Mouse (Mus musculus) lung, embryonic 16.5 days (tissue): ENCODE data around the gene Prkacb. TPM values are rescaled to one million over a fixed set of nuclear protein-coding genes. Genes with fewer than 3 reads are reported as not detected.

Experiments
- ATAC-seq: fragments of 200-750 bp; cut with Nextera tagmentation; 2 replicates; pipeline ENCODE4 v1.8.0; 2017; ENCODE audit warnings: low read depth, mild to moderate bottlenecking, moderate library complexity
- H3K27ac ChIP-seq: fragments of 300-500 bp; sonication (generic); 2 replicates; pipeline ENCODE4 v1.5.1; 2014; ENCODE audit warnings: mild to moderate bottlenecking, control low read depth, low read length
- H3K27me3 ChIP-seq: fragments of 300-500 bp; sonication (generic); 2 replicates; pipeline ENCODE4 v1.6.1; 2014; ENCODE audit warnings: low read depth, low read length, mixed read lengths; ENCODE audit not compliant: control insufficient read depth, insufficient read depth
- H3K36me3 ChIP-seq: fragments of 300-500 bp; sonication (generic); 2 replicates; pipeline ENCODE4 v1.6.1; 2014; ENCODE audit warnings: low read length; ENCODE audit not compliant: control insufficient read depth, insufficient read depth
- H3K4me1 ChIP-seq: fragments of 300-500 bp; sonication (generic); replicated peaks from 2 replicates; pipeline ENCODE4 v1.6.1; 2014; ENCODE audit warnings: low read length, mixed read lengths; ENCODE audit not compliant: control insufficient read depth, insufficient read depth
- H3K4me2 ChIP-seq: fragments of 300-500 bp; sonication (generic); 2 replicates; pipeline ENCODE4 v1.6.1; 2014; ENCODE audit warnings: low read depth, low read length, control low read depth
- H3K4me3 ChIP-seq: fragments of 300-500 bp; sonication (generic); 2 replicates; pipeline ENCODE4 v1.5.1; 2014; ENCODE audit warnings: mild to moderate bottlenecking, low read length, control low read depth
- H3K9ac ChIP-seq: fragments of 300-500 bp; sonication (generic); 2 replicates; pipeline ENCODE4 v1.6.1; 2014; ENCODE audit warnings: low read length, control low read depth
- H3K9me3 ChIP-seq: fragments of 300-500 bp; sonication (generic); 2 replicates; pipeline ENCODE4 v1.6.1; 2016; ENCODE audit warnings: low read length; ENCODE audit not compliant: control insufficient read depth
- WGBS: fragments of 180-500 bp; shearing (Covaris S2); extraction: QIAGEN DNeasy Blood & Tissue Kit; methylation state at CpG from one replicate; pipeline ENCODE4 v1.1.7; 2014; 5-methylcytosine and 5-hydroxymethylcytosine counted together
- polyA plus RNA-seq: library from polyadenylated mRNA; unstranded; fragments of >200 nt; fragmentation: Nextera tagmentation; extraction: Ambion mirVana; gene quantifications from 2 replicates; pipeline ENCODE4 v1.2.1, GENCODE M21; 2015

Gene Prkacb
- 56.4 and 61.9 TPM in 2 replicates for polyA plus RNA-seq

GRCm38 (mm10) chr3:146812901-146813393 lies at the start of gene Prkacb:
Gene Prkacb (minus strand): TSS chr3:146812990.
- peak; percentile 98 for ATAC-seq
- peak within 1 kb of the TSS; percentile 89 for H3K9ac ChIP-seq
- H3K27me3 ChIP-seq, result no peaks in the 10 kb centered on the region
- H3K9me3 ChIP-seq, result no peaks in the 10 kb centered on the region
- peak within 1 kb of the TSS; percentile 95 for H3K27ac ChIP-seq
- peak within 1 kb of the TSS; percentile 80 for H3K4me3 ChIP-seq
- peak within 1 kb of the TSS; percentile 88 for H3K4me2 ChIP-seq
- WGBS, result 0% methylated on average over 38 of the region's 60 CpGs
- peaks cover 7% of the 10 kb centered on the region for H3K4me1 ChIP-seq
- no peaks in the 10 kb centered on the region for H3K36me3 ChIP-seq

- 72% methylated on average over 2 of the region's 2 CpGs for WGBS
- no peak overlapping the region for H3K27ac ChIP-seq
- H3K4me1 ChIP-seq, result no peaks in the 10 kb centered on the region
- H3K9ac ChIP-seq, result no peak overlapping the region
- H3K36me3 ChIP-seq, result no peaks in the 10 kb centered on the region
- H3K27me3 ChIP-seq, result no peaks in the 10 kb centered on the region
- no peaks in the 10 kb centered on the region for H3K9me3 ChIP-seq
- no peak overlapping the region for H3K4me3 ChIP-seq
- no peak overlapping the region for H3K4me2 ChIP-seq
- ATAC-seq, result no peak
Measured at GRCm38 (mm10) chr3:146860308-146860707, 47.5 kb upstream of the Prkacb start.

GRCm38 (mm10) chr3:146857373-146857772 lies 44.6 kb upstream of the Prkacb start:
- no peak overlapping the region for H3K4me2 ChIP-seq
- H3K36me3 ChIP-seq, result no peaks in the 10 kb centered on the region
- ATAC-seq, result no peak
- H3K4me1 ChIP-seq, result peaks cover 2% of the 10 kb centered on the region; the same call in 1 of the 2 replicates
- no peaks in the 10 kb centered on the region for H3K27me3 ChIP-seq
- H3K27ac ChIP-seq, result no peak overlapping the region
- no peak overlapping the region for H3K9ac ChIP-seq
- WGBS, result 87% methylated on average over 10 of the region's 10 CpGs
- no peaks in the 10 kb centered on the region for H3K9me3 ChIP-seq
- no peak overlapping the region for H3K4me3 ChIP-seq

GRCm38 (mm10) chr3:146854473-146855087 lies 41.8 kb upstream of the Prkacb start:
- H3K4me1 ChIP-seq, result peaks cover 2% of the 10 kb centered on the region; the same call in 1 of the 2 replicates
- no peaks in the 10 kb centered on the region for H3K27me3 ChIP-seq
- no peak overlapping the region for H3K4me3 ChIP-seq
- no peak overlapping the region for H3K9ac ChIP-seq
- 72% methylated on average over 7 of the region's 7 CpGs for WGBS
- no peaks in the 10 kb centered on the region for H3K36me3 ChIP-seq
- H3K27ac ChIP-seq, result no peak overlapping the region
- no peak overlapping the region for H3K4me2 ChIP-seq
- ATAC-seq, result no peak
- H3K9me3 ChIP-seq, result no peaks in the 10 kb centered on the region

GRCm38 (mm10) chr3:146851966-146852891 lies 39.4 kb upstream of the Prkacb start, which contains the start of gene Ttll7:
Gene Ttll7 (plus strand): TSS chr3:146852367.
- H3K27me3 ChIP-seq, result no peaks in the 10 kb centered on the region
- WGBS, result 1% methylated on average over 36 of the region's 36 CpGs
- peak; percentile 99 for ATAC-seq
- no peaks in the 10 kb centered on the region for H3K9me3 ChIP-seq
- peaks cover 2% of the 10 kb centered on the region; the same call in 1 of the 2 replicates for H3K4me1 ChIP-seq
- peak within 1 kb of the TSS; percentile 75 for H3K4me3 ChIP-seq
- peak within 1 kb of the TSS; percentile 81 for H3K9ac ChIP-seq
- no peaks in the 10 kb centered on the region for H3K36me3 ChIP-seq
- H3K4me2 ChIP-seq, result peak within 1 kb of the TSS; percentile 73
- H3K27ac ChIP-seq, result peak within 1 kb of the TSS; percentile 76

- Histone ChIP-seq H3K4me3 (no peak overlapping the region), H3K36me3 (no peaks in the 10 kb centered on the region), H3K4me2 (no peak overlapping the region), H3K9me3 (no peaks in the 10 kb centered on the region), H3K9ac (no peak overlapping the region), H3K27me3 (no peaks in the 10 kb centered on the region), H3K4me1 (peaks cover 2% of the 10 kb centered on the region; the same call in 1 of the 2 replicates), H3K27ac (no peak overlapping the region)
- WGBS, result 86% methylated on average over 7 of the region's 7 CpGs
- ATAC-seq, result no peak
Measured at GRCm38 (mm10) chr3:146849360-146849759, 36.6 kb upstream of the Prkacb start.

GRCm38 (mm10) chr3:146848112-146848511 lies 35.3 kb upstream of the Prkacb start:
- Histone ChIP-seq H3K27me3 (no peaks in the 10 kb centered on the region), H3K4me1 (peaks cover 2% of the 10 kb centered on the region; the same call in 1 of the 2 replicates), H3K36me3 (no peaks in the 10 kb centered on the region), H3K4me3 (no peak overlapping the region), H3K27ac (no peak overlapping the region), H3K9ac (no peak overlapping the region), H3K9me3 (no peaks in the 10 kb centered on the region), H3K4me2 (no peak overlapping the region)
- WGBS, result 67% methylated on average over 8 of the region's 8 CpGs
- no peak for ATAC-seq

- H3K4me2 ChIP-seq, result no peak overlapping the region
- H3K4me3 ChIP-seq, result no peak overlapping the region
- 85% methylated on average over 5 of the region's 5 CpGs for WGBS
- H3K4me1 ChIP-seq, result no peaks in the 10 kb centered on the region
- H3K27ac ChIP-seq, result no peak overlapping the region
- ATAC-seq, result no peak
- H3K36me3 ChIP-seq, result no peaks in the 10 kb centered on the region
- no peaks in the 10 kb centered on the region for H3K27me3 ChIP-seq
- H3K9me3 ChIP-seq, result no peaks in the 10 kb centered on the region
- H3K9ac ChIP-seq, result no peak overlapping the region
Measured at GRCm38 (mm10) chr3:146846237-146846636, 33.4 kb upstream of the Prkacb start.

- no peaks in the 10 kb centered on the region for H3K36me3 ChIP-seq
- no peaks in the 10 kb centered on the region for H3K9me3 ChIP-seq
- no peaks in the 10 kb centered on the region for H3K4me1 ChIP-seq
- no peak for ATAC-seq
- H3K4me2 ChIP-seq, result no peak overlapping the region
- H3K9ac ChIP-seq, result no peak overlapping the region
- no peaks in the 10 kb centered on the region for H3K27me3 ChIP-seq
- H3K27ac ChIP-seq, result no peak overlapping the region
- WGBS, result 78% methylated on average over 6 of the region's 6 CpGs
- H3K4me3 ChIP-seq, result no peak overlapping the region
Measured at GRCm38 (mm10) chr3:146843470-146843869, 30.7 kb upstream of the Prkacb start.
